Mouse (Mus musculus) embryo, embryonic 11 days (tissue): ENCODE results near the gene Kcnab1.

Experiments
- DNase-seq: peaks from one replicate; pipeline ENCODE4 v3.0.0-alpha.2; 2015

Kcnab1 gene

GRCm38 (mm10) chr3:65108945-65109921 is at the start of gene Kcnab1:
Kcnab1 (plus strand) TSS chr3:65109384.
- DNase-seq, result peak; percentile 60

GRCm38 (mm10) chr3:65088295-65088694 is 20.9 kb upstream of the Kcnab1 start:
- DNase-seq, result no peak

GRCm38 (mm10) chr3:65104117-65104516 is 5.1 kb upstream of the Kcnab1 start:
- DNase-seq, result no peak

- DNase-seq, result no peak
Measured at GRCm38 (mm10) chr3:65110190-65110589, 1.0 kb downstream of the Kcnab1 start.

GRCm38 (mm10) chr3:65111176-65111575 is 2.0 kb downstream of the Kcnab1 start:
- DNase-seq, result no peak

- DNase-seq, result no peak
Measured at GRCm38 (mm10) chr3:65115164-65115563, 6.0 kb downstream of the Kcnab1 start.

GRCm38 (mm10) chr3:65116958-65117357 is 7.8 kb downstream of the Kcnab1 start:
- DNase-seq, result no peak

- no peak for DNase-seq
Measured at GRCm38 (mm10) chr3:65117365-65117764, 8.2 kb downstream of the Kcnab1 start.

GRCm38 (mm10) chr3:65124975-65125374 is 15.8 kb downstream of the Kcnab1 start:
- DNase-seq, result no peak

GRCm38 (mm10) chr3:65129625-65130024 is 20.4 kb downstream of the Kcnab1 start:
- DNase-seq, result no peak

GRCm38 (mm10) chr3:65134931-65135330 is 25.7 kb downstream of the Kcnab1 start:
- no peak for DNase-seq

- no peak for DNase-seq
Measured at GRCm38 (mm10) chr3:65136897-65137296, 27.7 kb downstream of the Kcnab1 start.

- no peak for DNase-seq
Measured at GRCm38 (mm10) chr3:65138739-65139138, 29.6 kb downstream of the Kcnab1 start.

- peak; percentile 31 for DNase-seq
Measured at GRCm38 (mm10) chr3:65145152-65145551, 36.0 kb downstream of the Kcnab1 start.

GRCm38 (mm10) chr3:65151808-65152207 is 42.6 kb downstream of the Kcnab1 start:
- no peak for DNase-seq

GRCm38 (mm10) chr3:65172964-65173363 is 63.8 kb downstream of the Kcnab1 start:
- DNase-seq, result no peak

- DNase-seq, result peak; percentile 4
Measured at GRCm38 (mm10) chr3:65174564-65174963, 65.4 kb downstream of the Kcnab1 start.

GRCm38 (mm10) chr3:65175819-65176218 is 66.6 kb downstream of the Kcnab1 start:
- DNase-seq, result no peak

GRCm38 (mm10) chr3:65176846-65177245 is 67.7 kb downstream of the Kcnab1 start:
- no peak for DNase-seq

GRCm38 (mm10) chr3:65187833-65188698 is 78.9 kb downstream of the Kcnab1 start:
- no peak for DNase-seq

- DNase-seq, result no peak
Measured at GRCm38 (mm10) chr3:65200611-65201010, 91.4 kb downstream of the Kcnab1 start.

GRCm38 (mm10) chr3:65203361-65204117 is 94.4 kb downstream of the Kcnab1 start:
- DNase-seq, result no peak
